ENCODE assay signal across 13 mouse cellular contexts in genomic region chr4:152264867-152265568, GRCm38 (mm10). TPM values are rescaled to one million over a fixed set of nuclear protein-coding genes. Genes with fewer than 3 reads are reported as not detected.
DNase-seq lines count a peak whose midpoint lies in the region; ATAC-seq and TF ChIP-seq lines count a peak whose summit lies in the region.
"Had no signal": no experiment of that assay in that cellular context is flagged by ENCODE, and none has a peak within 500 bp of the region (broad histone marks: within the 10 kb centered on the region; RNA-seq: fewer than 3 reads in every experiment).

No protein-coding gene starts in this region.

- TF ChIP-seq CTCF in layer of hippocampus, adult 2 months (conservative IDR thresholded peaks at IDR 0.05) = peak; percentile 61
- peak; percentile 59 to 67 (median 65) for TF ChIP-seq CTCF in MEL (IDR thresholded peaks at IDR 0.05 in 2 of 3, conservative IDR thresholded peaks at IDR 0.05 in 1 of 3; ENCODE audit: control insufficient read depth in 1 of 3, insufficient read depth in 1 of 3, low read depth in 2 of 3, low read length in 3 of 3, poor library complexity in 1 of 3, severe bottlenecking in 1 of 3)
- peak; percentile 58 for TF ChIP-seq CTCF in liver, embryonic 14.5 days (IDR thresholded peaks at IDR 0.05; ENCODE audit: low read depth)

- H3K36me3 ChIP-seq in embryonic facial prominence, embryonic 15.5 days = no peaks in the 10 kb centered on the region
- H3K36me3 ChIP-seq in embryonic facial prominence, embryonic 10.5 days (replicated peaks) = peaks cover 6% of the 10 kb centered on the region
- H3K36me3 ChIP-seq in MEL (ENCODE audit: control insufficient read depth in 1 of 2, insufficient read depth in 2 of 2, low read length in 2 of 2) = no peaks in the 10 kb centered on the region
- no peaks in the 10 kb centered on the region for H3K36me3 ChIP-seq in liver, embryonic 14.5 days (replicated peaks; ENCODE audit: control insufficient read depth, insufficient read depth, low read depth)
- H3K36me3 ChIP-seq: lung, embryonic 15.5 days had no signal

- peak; percentile 26 for TF ChIP-seq RAD21 in MEL (IDR thresholded peaks at IDR 0.05; ENCODE audit: low read depth, low read length)

- TF ChIP-seq POLR2A in MEL (IDR thresholded peaks at IDR 0.05; ENCODE audit: control insufficient read depth in 1 of 2, insufficient read depth in 1 of 2, low read depth in 1 of 2, low read length in 2 of 2, poor library complexity in 1 of 2) = no peak

- H3K4me2 ChIP-seq in embryonic facial prominence, embryonic 15.5 days (replicated peaks) = no peak overlapping the region
- H3K4me2 ChIP-seq in liver, embryonic 14.5 days (ENCODE audit: low read depth) = no peak overlapping the region
- H3K4me2 ChIP-seq: lung, embryonic 15.5 days; stomach, embryonic 15.5 days had no signal

- no peaks in the 10 kb centered on the region for H3K27me3 ChIP-seq in embryonic facial prominence, embryonic 15.5 days
- 0 out of 2 replicates have a peak, but pooled peaks cover 4% of the 10 kb centered on the region for H3K27me3 ChIP-seq in embryonic facial prominence, embryonic 10.5 days (replicated peaks; ENCODE audit: low read depth, poor library complexity, severe bottlenecking)
- no peaks in the 10 kb centered on the region for H3K27me3 ChIP-seq in MEL (ENCODE audit: control insufficient read depth in 1 of 2, insufficient read depth in 2 of 2, low read length in 2 of 2)
- H3K27me3 ChIP-seq in liver, embryonic 14.5 days (ENCODE audit: control insufficient read depth, insufficient read depth, low read length) = no peaks in the 10 kb centered on the region
- H3K27me3 ChIP-seq: lung, embryonic 15.5 days; stomach, embryonic 15.5 days had no signal

- no peak for DNase-seq in embryonic facial prominence, embryonic 10.5 days (ENCODE audit: low spot score)
- no peak for DNase-seq in layer of hippocampus, adult 2 months (ENCODE audit: low spot score in 2 of 2)
- DNase-seq in layer of hippocampus, adult 18-20 months (ENCODE audit: low spot score in 2 of 2) = no peak
- peak; percentile 58 for DNase-seq in MEL (ENCODE audit: low read depth, low spot score)
- DNase-seq in liver, embryonic 14.5 days (ENCODE audit: low read depth in 3 of 3, low spot score in 3 of 3) = no peak
- no peak for DNase-seq in frontal cortex, postnatal 36 days (ENCODE audit: low spot score in 2 of 2)
- DNase-seq in layer of hippocampus, adult 8-10 months (ENCODE audit: low spot score in 2 of 2) = no peak
- DNase-seq: adrenal gland, postnatal 14 days; retina, postnatal 1 day had no signal

- ATAC-seq in embryonic facial prominence, embryonic 15.5 days (ENCODE audit: insufficient number of reproducible peaks, low FRiP score, low TSS enrichment, low read depth) = no peak
- ATAC-seq in liver, embryonic 14.5 days (ENCODE audit: insufficient read depth) = no peak

- H3K4me1 ChIP-seq in embryonic facial prominence, embryonic 15.5 days = peaks cover 66% of the 10 kb centered on the region
- H3K4me1 ChIP-seq in embryonic facial prominence, embryonic 10.5 days = peaks cover 69% of the 10 kb centered on the region
- H3K4me1 ChIP-seq in MEL (ENCODE audit: control insufficient read depth in 1 of 2, insufficient read depth in 2 of 2, low read length in 2 of 2) = no peaks in the 10 kb centered on the region
- peaks cover 14 to 18% of the 10 kb centered on the region in 2 experiments for H3K4me1 ChIP-seq in liver, embryonic 14.5 days (replicated peaks; ENCODE audit: control insufficient read depth in 2 of 2, insufficient read depth in 2 of 2, low read length in 1 of 2)

- H3K4me3 ChIP-seq in embryonic facial prominence, embryonic 15.5 days (replicated peaks) = no peak overlapping the region
- no peak overlapping the region for H3K4me3 ChIP-seq in embryonic facial prominence, embryonic 10.5 days
- H3K4me3 ChIP-seq in layer of hippocampus, adult 2 months = no peak overlapping the region
- no peak overlapping the region for H3K4me3 ChIP-seq in MEL (ENCODE audit: control insufficient read depth in 1 of 2, insufficient read depth in 1 of 2, low read depth in 2 of 2, low read length in 2 of 2)
- H3K4me3 ChIP-seq in liver, embryonic 14.5 days (ENCODE audit: insufficient read depth in 1 of 2, low read depth in 2 of 2, low read length in 2 of 2) = no peak overlapping the region
- H3K4me3 ChIP-seq: lung, embryonic 15.5 days; stomach, embryonic 15.5 days had no signal

- H3K27ac ChIP-seq in embryonic facial prominence, embryonic 15.5 days (replicated peaks) = 0 out of 2 replicates have a peak overlapping the region, but pooled peaks have one; percentile 85
- H3K27ac ChIP-seq in embryonic facial prominence, embryonic 10.5 days (replicated peaks) = no peak overlapping the region
- peak overlapping the region; percentile 25; the same call in 1 of the 2 replicates for H3K27ac ChIP-seq in layer of hippocampus, adult 2 months
- no peak overlapping the region for H3K27ac ChIP-seq in MEL (ENCODE audit: control insufficient read depth, low read depth, low read length)
- H3K27ac ChIP-seq in liver, embryonic 14.5 days = no peak overlapping the region
- H3K27ac ChIP-seq: lung, embryonic 15.5 days; stomach, embryonic 15.5 days had no signal

- no peaks in the 10 kb centered on the region for H3K9me3 ChIP-seq in embryonic facial prominence, embryonic 15.5 days (replicated peaks)
- H3K9me3 ChIP-seq in embryonic facial prominence, embryonic 10.5 days = no peaks in the 10 kb centered on the region
- H3K9me3 ChIP-seq in MEL (replicated peaks; ENCODE audit: insufficient read depth, low read length) = no peaks in the 10 kb centered on the region
- H3K9me3 ChIP-seq in liver, embryonic 14.5 days (ENCODE audit: control insufficient read depth, low read length) = no peaks in the 10 kb centered on the region
- H3K9me3 ChIP-seq: lung, embryonic 15.5 days; stomach, embryonic 15.5 days had no signal

- WGBS in embryonic facial prominence, embryonic 15.5 days = 87% methylated on average over 9 of the region's 9 CpGs
- 88% methylated on average over 9 of the region's 9 CpGs for WGBS in embryonic facial prominence, embryonic 10.5 days
- whole genome bisulfite sequencing in liver, embryonic 14.5 days (ENCODE audit: insufficient replicate concordance) = 83% methylated on average over 9 of the region's 9 CpGs

- H3K79me2 ChIP-seq in MEL (ENCODE audit: control insufficient read depth, insufficient read depth, low read length, poor library complexity) = no peaks in the 10 kb centered on the region

- TF ChIP-seq EP300 in MEL (IDR thresholded peaks at IDR 0.05; ENCODE audit: low read depth in 1 of 2, low read length in 2 of 2) = no peak
- TF ChIP-seq EP300 in liver, embryonic 14.5 days (IDR thresholded peaks at IDR 0.05; ENCODE audit: low read depth) = no peak

- H3K9ac ChIP-seq in embryonic facial prominence, embryonic 15.5 days = no peak overlapping the region
- H3K9ac ChIP-seq in MEL (ENCODE audit: control insufficient read depth, low read depth, low read length, poor library complexity, severe bottlenecking) = no peak overlapping the region
- no peak overlapping the region for H3K9ac ChIP-seq in liver, embryonic 14.5 days (replicated peaks)
- H3K9ac ChIP-seq: lung, embryonic 15.5 days; stomach, embryonic 15.5 days had no signal

RNA-seq across cellular contexts. Expression of gene Gpr153, which starts 9.0 kb away (rescaled TPM):
- polyA plus RNA-seq in embryonic facial prominence, embryonic 15.5 days (2015; fragmentation: Nextera tagmentation; extraction: Ambion mirVana) = 29.0 and 35.7 TPM in 2 replicates
- 2.7 and 4.0 TPM in 2 replicates for polyA plus RNA-seq in embryonic facial prominence, embryonic 10.5 days (2016; fragmentation: Nextera tagmentation; extraction: Ambion mirVana)
- total RNA-seq in layer of hippocampus, adult 2 months (2021) = 1 to 10 TPM; 5.6 to 6.4 TPM
- total RNA-seq in layer of hippocampus, adult 18-20 months (2021) = 1 to 10 TPM; 5.0 to 6.5 TPM
- total RNA-seq in MEL (2012; rRNA removed) = not detected in 2 replicates
- polyA plus RNA-seq in MEL (2012; ENCODE audit: insufficient read depth in 1 of 2, insufficient read length in 2 of 2, low read depth in 1 of 2, low replicate concordance in 2 of 2, missing spikeins in 1 of 2) = under 1 TPM in 1 of 2 experiments, not detected in 1; 0.08 TPM
- polyA plus RNA-seq in liver, embryonic 14.5 days (2012; rRNA removed) = 1.1 and 1.2 TPM in 2 replicates
- polyA plus RNA-seq in liver, embryonic 14.5 days (2014; fragmentation: Nextera tagmentation; extraction: Ambion mirVana) = 0.58 and 0.59 TPM in 2 replicates
- total RNA-seq in layer of hippocampus, adult 8-10 months (2022) = 1 to 10 TPM; 5.9 to 7.2 (median 6.6) TPM

RNA-seq across cellular contexts. Expression of gene Hes3, which starts 26.4 kb away (rescaled TPM):
- polyA plus RNA-seq in embryonic facial prominence, embryonic 15.5 days (2015; fragmentation: Nextera tagmentation; extraction: Ambion mirVana) = not detected in 2 replicates
- polyA plus RNA-seq in embryonic facial prominence, embryonic 10.5 days (2016; fragmentation: Nextera tagmentation; extraction: Ambion mirVana) = 0.10 and 2.3 TPM in 2 replicates
- total RNA-seq in layer of hippocampus, adult 2 months (2021) = not detected
- not detected for total RNA-seq in layer of hippocampus, adult 18-20 months (2021)
- total RNA-seq in MEL (2012; rRNA removed) = not detected in 2 replicates
- polyA plus RNA-seq in MEL (2012; ENCODE audit: insufficient read depth in 1 of 2, insufficient read length in 2 of 2, low read depth in 1 of 2, low replicate concordance in 2 of 2, missing spikeins in 1 of 2) = under 1 TPM in 1 of 2 experiments, not detected in 1; 0.04 TPM
- polyA plus RNA-seq in liver, embryonic 14.5 days (2012; rRNA removed) = not detected in 2 replicates
- polyA plus RNA-seq in liver, embryonic 14.5 days (2014; fragmentation: Nextera tagmentation; extraction: Ambion mirVana) = not detected in 2 replicates
- total RNA-seq in layer of hippocampus, adult 8-10 months (2022) = not detected
- total RNA-seq: adrenal gland, postnatal 14 days; layer of hippocampus, postnatal 14 days had no signal
- polyA plus RNA-seq: lung, embryonic 15.5 days; stomach, embryonic 15.5 days had no signal

RNA-seq across cellular contexts. Expression of gene Icmt, which starts 32.0 kb away (rescaled TPM):
- 23.5 and 26.7 TPM in 2 replicates for polyA plus RNA-seq in embryonic facial prominence, embryonic 15.5 days (2015; fragmentation: Nextera tagmentation; extraction: Ambion mirVana)
- polyA plus RNA-seq in embryonic facial prominence, embryonic 10.5 days (2016; fragmentation: Nextera tagmentation; extraction: Ambion mirVana) = 29.5 and 30.2 TPM in 2 replicates
- total RNA-seq in layer of hippocampus, adult 2 months (2021) = 10 to 100 TPM; 42.3 to 43.0 TPM
- 10 to 100 TPM; 41.6 to 45.4 TPM for total RNA-seq in layer of hippocampus, adult 18-20 months (2021)
- total RNA-seq in MEL (2012; rRNA removed) = 30.3 and 30.4 TPM in 2 replicates
- 10 to 100 TPM in 1 of 2 experiments, not detected in 1; 50.8 TPM for polyA plus RNA-seq in MEL (2012; ENCODE audit: insufficient read depth in 1 of 2, insufficient read length in 2 of 2, low read depth in 1 of 2, low replicate concordance in 2 of 2, missing spikeins in 1 of 2)
- polyA plus RNA-seq in liver, embryonic 14.5 days (2012; rRNA removed) = 6.0 and 6.5 TPM in 2 replicates
- 7.0 and 10.1 TPM in 2 replicates for polyA plus RNA-seq in liver, embryonic 14.5 days (2014; fragmentation: Nextera tagmentation; extraction: Ambion mirVana)
- total RNA-seq in layer of hippocampus, adult 8-10 months (2022) = 10 to 100 TPM; 38.0 to 52.1 (median 47.0) TPM

RNA-seq across cellular contexts. Expression of gene Rnf207, which starts 53.8 kb away (rescaled TPM):
- polyA plus RNA-seq in embryonic facial prominence, embryonic 15.5 days (2015; fragmentation: Nextera tagmentation; extraction: Ambion mirVana) = 0.23 and 0.72 TPM in 2 replicates
- polyA plus RNA-seq in embryonic facial prominence, embryonic 10.5 days (2016; fragmentation: Nextera tagmentation; extraction: Ambion mirVana) = 1.3 and 2.3 TPM in 2 replicates
- total RNA-seq in layer of hippocampus, adult 2 months (2021) = 1 to 10 TPM; 6.5 to 7.7 TPM
- 10 to 100 TPM in 1 of 2 experiments, 1 to 10 TPM in 1; 8.1 to 10.2 TPM for total RNA-seq in layer of hippocampus, adult 18-20 months (2021)
- not detected in 2 replicates for total RNA-seq in MEL (2012; rRNA removed)
- polyA plus RNA-seq in MEL (2012; ENCODE audit: insufficient read depth in 1 of 2, insufficient read length in 2 of 2, low read depth in 1 of 2, low replicate concordance in 2 of 2, missing spikeins in 1 of 2) = under 1 TPM in 1 of 2 experiments, not detected in 1; 0.36 TPM
- 0.16 and 0.18 TPM in 2 replicates for polyA plus RNA-seq in liver, embryonic 14.5 days (2012; rRNA removed)
- polyA plus RNA-seq in liver, embryonic 14.5 days (2014; fragmentation: Nextera tagmentation; extraction: Ambion mirVana) = 0.04 TPM in 1 of 2 replicates, not detected in the other
- 10 to 100 TPM; 11.3 to 16.5 (median 13.8) TPM for total RNA-seq in layer of hippocampus, adult 8-10 months (2022)

Comparison
In these comparisons a context has a peak if more than half of its experiments do, and no peak if none do; other contexts are left out.
1. H3K27ac ChIP-seq: peak in embryonic facial prominence, embryonic 15.5 days (single experiment) and layer of hippocampus, adult 2 months (single experiment); none in embryonic facial prominence, embryonic 10.5 days (single experiment), MEL (single experiment) and liver, embryonic 14.5 days (single experiment).
2. Peak in every context shown above with its lines, with median percentiles within 50 percentile points of each other: CTCF ChIP-seq.